Mouse (Mus musculus) megakaryocyte, embryonic 14.5 days (primary cell): Measurements from ENCODE around the gene Col7a1. TPM values are rescaled to one million over a fixed set of nuclear protein-coding genes. Genes with fewer than 3 reads are reported as not detected.
A peak's percentile ranks its signal among the peaks of the same experiment; 100 is the strongest.

Experiments used
- H3K27me3 ChIP-seq: replicated peaks from 2 replicates; pipeline ENCODE3; 2012; ENCODE audit warnings: inconsistent platforms
- H3K36me3 ChIP-seq: replicated peaks from 2 replicates; pipeline ENCODE3; 2012; ENCODE audit warnings: low read length, inconsistent platforms, mixed read lengths
- H3K4me1 ChIP-seq: 2 replicates; pipeline ENCODE4 v1.6.1; 2012; ENCODE audit warnings: inconsistent platforms
- H3K4me3 ChIP-seq: replicated peaks from 2 replicates; pipeline ENCODE3; 2012; ENCODE audit warnings: moderate library complexity, mild to moderate bottlenecking, inconsistent platforms
- H3K9me3 ChIP-seq: 2 replicates; pipeline ENCODE4 v1.6.1; 2012; ENCODE audit warnings: inconsistent platforms
- FLI1 ChIP-seq: IDR thresholded peaks from 2 replicates; pipeline ENCODE4 v1.6.1; 2012; ENCODE audit warnings: low read length, inconsistent platforms, mixed read lengths
- GATA1 ChIP-seq: IDR thresholded peaks from 3 replicates; pipeline ENCODE4 v1.6.1; 2012; ENCODE audit warnings: mixed read lengths, low read length, inconsistent platforms, borderline replicate concordance
- polyA plus RNA-seq: library from polyadenylated mRNA; stranded (reverse); fragments of >175 nt; gene quantifications from 2 replicates; pipeline ENCODE4 v1.2.3, GENCODE M21; 2012; ENCODE audit warnings: low replicate concordance; ENCODE audit not compliant: insufficient read depth

Col7a1 gene
- 0.36 and 2.2 TPM in 2 replicates for polyA plus RNA-seq

GRCm38 (mm10) chr9:108953081-108953636, at the start of gene Col7a1:
Col7a1 (plus strand) TSS chr9:108953586.
- Histone ChIP-seq H3K4me3 (no peak within 1 kb of the TSS), H3K9me3 (no peaks in the 10 kb centered on the region), H3K27me3 (peaks cover 55% of the 10 kb centered on the region), H3K4me1 (peaks cover 14% of the 10 kb centered on the region), H3K36me3 (peaks cover 31% of the 10 kb centered on the region)
- TF ChIP-seq FLI1, result no peak
- no peak for TF ChIP-seq GATA1

DNA sequence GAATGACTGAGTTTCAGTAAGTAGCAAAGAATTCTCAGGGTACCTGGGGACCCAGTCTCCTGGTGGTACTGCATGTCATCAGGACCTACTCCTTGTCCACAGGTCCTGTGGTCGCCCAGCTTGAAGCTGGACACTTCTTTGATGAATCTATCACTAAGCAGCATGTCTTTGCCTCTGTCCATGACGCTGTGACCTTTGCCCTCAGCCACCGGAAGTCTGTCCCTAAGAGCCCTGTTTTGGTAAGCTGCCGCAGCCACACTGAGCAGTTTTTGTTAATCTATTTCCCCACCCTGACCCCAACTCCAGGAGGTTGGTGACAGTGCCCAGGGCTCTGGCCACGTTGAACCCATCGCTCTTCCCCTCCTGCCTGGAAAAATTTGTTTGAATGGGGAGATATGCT, 41.1 kb upstream of the Col7a1 start:
- Histone ChIP-seq H3K4me1 (peaks cover 3% of the 10 kb centered on the region; the same call in 1 of the 2 replicates), H3K27me3 (peaks cover 9% of the 10 kb centered on the region), H3K36me3 (no peaks in the 10 kb centered on the region), H3K9me3 (no peaks in the 10 kb centered on the region), H3K4me3 (no peak overlapping the region)
- TF ChIP-seq GATA1 (no peak), FLI1 (no peak)

DNA sequence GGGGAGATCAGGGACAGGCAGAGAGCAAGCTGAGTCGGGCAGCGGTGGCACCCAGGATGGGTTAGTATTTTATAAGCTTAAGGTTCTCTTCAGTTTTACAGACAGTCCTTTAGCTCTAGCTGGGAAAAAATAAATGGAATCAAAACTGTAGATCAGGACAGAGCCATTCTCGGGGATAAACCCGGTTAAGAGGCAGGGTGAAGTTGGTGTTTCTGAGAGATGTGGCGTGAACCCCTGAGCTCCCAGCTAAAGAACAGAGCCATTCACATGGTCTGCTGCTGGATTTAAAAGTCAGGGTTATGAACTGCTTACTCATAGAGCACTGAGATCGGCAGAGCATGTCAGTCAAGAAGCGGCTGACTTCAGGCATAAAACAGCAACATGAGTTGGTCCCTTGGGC, 40.2 kb upstream of the Col7a1 start:
- Histone ChIP-seq H3K9me3 (no peaks in the 10 kb centered on the region), H3K36me3 (no peaks in the 10 kb centered on the region), H3K27me3 (peaks cover 15% of the 10 kb centered on the region), H3K4me1 (peaks cover 3% of the 10 kb centered on the region; the same call in 1 of the 2 replicates), H3K4me3 (no peak overlapping the region)
- TF ChIP-seq GATA1, result no peak
- no peak for TF ChIP-seq FLI1

- no peaks in the 10 kb centered on the region for H3K36me3 ChIP-seq
- H3K4me3 ChIP-seq, result no peak overlapping the region
- TF ChIP-seq FLI1 (no peak), GATA1 (no peak)
- peaks cover 15% of the 10 kb centered on the region for H3K27me3 ChIP-seq
- no peaks in the 10 kb centered on the region for H3K9me3 ChIP-seq
- peaks cover 3% of the 10 kb centered on the region; the same call in 1 of the 2 replicates for H3K4me1 ChIP-seq
Measured at GRCm38 (mm10) chr9:108913621-108914020, 39.8 kb upstream of the Col7a1 start.

- no peak for TF ChIP-seq GATA1
- no peak for TF ChIP-seq FLI1
- Histone ChIP-seq H3K4me1 (peaks cover 3% of the 10 kb centered on the region; the same call in 1 of the 2 replicates), H3K9me3 (no peaks in the 10 kb centered on the region), H3K4me3 (no peak within 1 kb of the TSS), H3K36me3 (no peaks in the 10 kb centered on the region), H3K27me3 (peaks cover 21% of the 10 kb centered on the region)
Measured at GRCm38 (mm10) chr9:108914491-108914890, 38.9 kb upstream of the Col7a1 start, which contains the start of gene Tmem89. Tmem89 (plus strand) TSS chr9:108914619.

DNA sequence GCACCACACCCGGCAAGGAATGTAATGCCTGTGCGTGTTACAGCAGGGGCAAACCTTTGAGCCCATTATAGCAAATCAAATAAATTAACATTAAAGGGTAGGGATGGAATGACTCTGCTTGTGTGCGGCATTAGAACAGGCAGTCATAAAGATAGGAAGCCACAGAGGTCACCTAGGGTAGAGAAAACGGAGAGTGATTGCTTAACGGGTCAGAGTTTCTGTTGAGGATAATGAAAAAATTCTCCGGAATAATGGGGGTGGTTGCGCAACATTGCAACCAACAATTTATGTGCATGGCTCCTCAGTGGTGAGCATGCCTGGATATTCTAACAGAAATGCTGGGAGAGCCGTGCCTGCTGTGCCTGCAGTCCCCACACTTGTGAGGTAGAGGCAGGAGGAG, 27.5 kb upstream of the Col7a1 start:
- Histone ChIP-seq H3K4me3 (no peak overlapping the region), H3K4me1 (no peaks in the 10 kb centered on the region), H3K9me3 (no peaks in the 10 kb centered on the region), H3K27me3 (peaks cover 48% of the 10 kb centered on the region), H3K36me3 (no peaks in the 10 kb centered on the region)
- TF ChIP-seq FLI1, result no peak
- TF ChIP-seq GATA1, result no peak

- H3K9me3 ChIP-seq, result no peaks in the 10 kb centered on the region
- no peaks in the 10 kb centered on the region for H3K36me3 ChIP-seq
- no peak overlapping the region for H3K4me3 ChIP-seq
- no peak for TF ChIP-seq GATA1
- no peak for TF ChIP-seq FLI1
- no peaks in the 10 kb centered on the region for H3K4me1 ChIP-seq
- peaks cover 38% of the 10 kb centered on the region for H3K27me3 ChIP-seq
Measured at GRCm38 (mm10) chr9:108928424-108928823, 25.0 kb upstream of the Col7a1 start.

GRCm38 (mm10) chr9:108935991-108936390, 17.4 kb upstream of the Col7a1 start:
- H3K4me1 ChIP-seq, result peaks cover 23% of the 10 kb centered on the region
- peaks cover 29% of the 10 kb centered on the region for H3K36me3 ChIP-seq
- H3K4me3 ChIP-seq, result peak overlapping the region; percentile 100
- H3K9me3 ChIP-seq, result no peaks in the 10 kb centered on the region
- peaks cover 3% of the 10 kb centered on the region for H3K27me3 ChIP-seq
- TF ChIP-seq GATA1, result no peak
- TF ChIP-seq FLI1, result no peak

- Histone ChIP-seq H3K4me1 (peaks cover 23% of the 10 kb centered on the region), H3K27me3 (no peaks in the 10 kb centered on the region)
- TF ChIP-seq GATA1 (no peak), FLI1 (no peak)
Measured at GRCm38 (mm10) chr9:108936418-108937364, 16.7 kb upstream of the Col7a1 start, which contains the start of gene Uqcrc1. Uqcrc1 (plus strand) TSS chr9:108936633.

More at GRCm38 (mm10) chr9:108936418-108937364, 16.7 kb upstream of the Col7a1 start, which contains the start of gene Uqcrc1:
- H3K36me3 ChIP-seq, result peaks cover 36% of the 10 kb centered on the region
- no peaks in the 10 kb centered on the region for H3K9me3 ChIP-seq
- peak within 1 kb of the TSS; percentile 100 for H3K4me3 ChIP-seq
